Mouse (Mus musculus) testis, adult 2 months (tissue): Measurements from ENCODE around the gene H2afx.

Experiments
- CTCF ChIP-seq: fragments of 200-500 bp; IDR thresholded peaks from 2 replicates; pipeline ENCODE4 v1.5.1; 2012; ENCODE audit warnings: low read depth, mild to moderate bottlenecking, inconsistent platforms, low read length, moderate library complexity; ENCODE audit not compliant: control insufficient read depth, insufficient read depth, insufficient replicate concordance
- POLR2A ChIP-seq: fragments of 200-500 bp; IDR thresholded peaks from 2 replicates; pipeline ENCODE4 v1.6.1; 2012; ENCODE audit warnings: low read depth, mild to moderate bottlenecking, inconsistent platforms, low read length, moderate library complexity; ENCODE audit not compliant: control insufficient read depth

DNA sequence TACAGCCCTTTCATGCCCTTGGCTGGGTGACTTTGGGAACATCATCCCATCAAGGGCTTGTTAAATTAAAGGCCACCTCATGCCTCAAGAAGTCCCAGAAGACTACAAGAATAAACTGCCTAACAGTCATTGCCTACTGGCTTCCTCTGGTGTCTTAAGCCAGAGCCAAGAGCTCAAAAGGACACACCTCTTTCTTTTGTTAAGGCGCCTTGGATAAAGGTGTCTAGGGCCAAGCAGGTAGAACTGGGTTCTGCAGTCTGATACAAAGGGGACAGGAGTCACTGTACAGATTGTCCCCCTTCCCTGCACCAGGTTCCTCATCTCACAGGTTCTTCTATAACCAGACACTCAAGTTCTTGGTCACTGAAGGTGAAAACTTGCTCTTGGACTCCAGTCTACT, 8.1 kb downstream of the H2afx start:
- TF ChIP-seq CTCF: no peak
- no peak for TF ChIP-seq POLR2A
